Mouse (Mus musculus) liver, embryonic 14.5 days (tissue): ENCODE measurements around the gene Stard3.

Experiments used
- CTCF ChIP-seq: IDR thresholded peaks from 2 replicates; pipeline ENCODE4 v1.5.1; 2016; ENCODE audit warnings: antibody characterized with exemption, low read depth, control low read depth
- EP300 ChIP-seq: IDR thresholded peaks from 2 replicates; pipeline ENCODE4 v1.6.1; 2016; ENCODE audit warnings: antibody characterized with exemption, low read depth

DNA sequence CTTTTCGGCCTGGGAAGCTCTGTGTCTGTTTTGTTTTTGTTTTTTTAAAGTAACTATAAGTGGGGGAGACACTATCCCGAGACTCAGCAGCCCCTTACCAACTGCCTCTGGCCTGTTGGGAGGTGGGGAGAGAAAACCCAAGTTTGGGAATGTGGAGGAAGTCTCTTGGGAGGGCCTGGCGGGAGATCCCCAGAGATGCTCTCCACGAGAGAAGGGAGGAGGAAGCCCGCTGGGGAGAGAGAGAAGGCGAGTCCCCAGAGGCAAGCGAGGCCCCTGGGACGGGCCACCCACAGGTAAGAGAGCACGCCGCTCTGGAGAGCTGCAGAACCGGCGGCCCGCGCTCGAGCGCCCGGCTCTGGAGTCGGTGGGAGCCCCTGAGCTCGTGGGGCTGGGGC is 31.4 kb upstream of the Stard3 start:
- TF ChIP-seq CTCF (no peak), EP300 (no peak)
